Mouse (Mus musculus): ENCODE measurements at regions not wholly inside any gene's neighbourhood (a gene's known extent, or its start where the extent isn't known, plus 50 kb on each side); places are given as distances from the start of the nearest gene placed in this dataset.

DNA sequence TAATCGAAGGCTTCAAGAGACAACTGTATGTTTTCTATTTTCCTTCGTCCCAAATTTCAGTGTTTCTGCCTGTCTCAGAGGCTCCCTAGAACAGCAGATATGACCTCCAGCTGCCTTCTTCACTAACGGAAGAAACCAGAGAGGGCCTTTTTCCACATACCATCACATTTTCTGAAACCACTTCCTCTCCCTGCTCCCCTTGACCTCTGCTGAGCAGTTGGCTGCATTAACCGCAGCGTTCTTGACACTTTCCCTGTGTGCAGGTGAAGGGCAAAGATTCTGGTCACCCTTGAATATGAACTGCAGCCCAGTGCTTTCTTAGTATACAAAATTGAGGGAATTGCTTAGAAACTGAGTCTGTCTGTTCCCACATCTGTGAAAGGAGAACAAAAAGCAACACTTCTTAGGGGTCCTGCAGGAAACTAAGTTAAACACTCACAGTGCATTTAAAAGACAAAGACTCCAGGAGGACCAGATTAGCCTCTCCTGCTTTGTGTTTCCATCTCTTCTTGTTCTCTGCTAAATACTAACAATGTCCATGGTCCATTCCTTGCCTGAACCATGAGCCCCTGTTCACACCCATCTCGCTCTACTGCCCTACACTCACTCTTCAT is 98.4 kb downstream of the Akap11 start:
- H3K4me1 ChIP-seq (ENCODE audit: control insufficient read depth, insufficient read depth, low read length) = peaks cover 3% of the 10 kb centered on the region
- DNase-seq = no peak

DNA sequence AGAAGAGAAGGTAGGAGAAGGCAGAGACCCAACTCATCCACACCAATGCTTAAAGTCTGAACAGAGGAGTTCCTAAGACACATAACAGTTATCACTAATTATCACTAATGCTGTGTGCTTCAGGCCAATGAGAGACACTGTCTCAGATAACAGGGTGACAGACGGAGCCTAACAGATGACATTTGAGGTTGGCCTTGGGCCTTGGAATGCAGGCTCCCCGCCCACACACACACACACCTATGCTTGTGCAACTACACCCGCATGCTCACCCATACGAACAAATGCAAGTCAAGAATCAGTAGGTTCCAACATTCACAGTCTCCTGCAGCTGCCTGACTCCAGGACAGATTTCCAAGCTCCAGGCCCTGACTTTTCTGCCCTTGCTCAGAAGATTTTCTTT is 100.0 kb downstream of the Akap11 start:
- peak; percentile 27 to 58 for DNase-seq
- Histone ChIP-seq H3K4me1 (ENCODE audit: control insufficient read depth, insufficient read depth, low read length) (peaks cover 3% of the 10 kb centered on the region), H3K27me3 (ENCODE audit: control insufficient read depth, insufficient read depth, low read length) (no peaks in the 10 kb centered on the region; the same call in 1 of the 2 replicates), H3K4me3 (replicated peaks; ENCODE audit: insufficient read depth, low read depth, low read length) (no peak overlapping the region), H3K27ac (ENCODE audit: insufficient read depth, low read length) (no peak overlapping the region)
- no peak for TF ChIP-seq CTCF (IDR thresholded peaks at IDR 0.05; ENCODE audit: borderline replicate concordance, insufficient read depth, low read depth, low read length)
- no peak for TF ChIP-seq POLR2A (IDR thresholded peaks at IDR 0.05; ENCODE audit: borderline replicate concordance, insufficient read depth, low read length)
- 22% methylated on average over 4 of the region's 4 CpGs for WGBS

More for the DNA sequence above, 98.4 kb downstream of the Akap11 start:
- Histone ChIP-seq H3K27ac (ENCODE audit: insufficient read depth, low read length) (no peak overlapping the region), H3K27me3 (ENCODE audit: control insufficient read depth, insufficient read depth, low read length) (no peaks in the 10 kb centered on the region; the same call in 1 of the 2 replicates), H3K4me3 (replicated peaks; ENCODE audit: insufficient read depth, low read depth, low read length) (no peak overlapping the region)
- 92% methylated on average over 6 of the region's 6 CpGs for WGBS
- TF ChIP-seq CTCF (IDR thresholded peaks at IDR 0.05; ENCODE audit: borderline replicate concordance, insufficient read depth, low read depth, low read length) = no peak
- no peak for TF ChIP-seq POLR2A (IDR thresholded peaks at IDR 0.05; ENCODE audit: borderline replicate concordance, insufficient read depth, low read length)

DNA sequence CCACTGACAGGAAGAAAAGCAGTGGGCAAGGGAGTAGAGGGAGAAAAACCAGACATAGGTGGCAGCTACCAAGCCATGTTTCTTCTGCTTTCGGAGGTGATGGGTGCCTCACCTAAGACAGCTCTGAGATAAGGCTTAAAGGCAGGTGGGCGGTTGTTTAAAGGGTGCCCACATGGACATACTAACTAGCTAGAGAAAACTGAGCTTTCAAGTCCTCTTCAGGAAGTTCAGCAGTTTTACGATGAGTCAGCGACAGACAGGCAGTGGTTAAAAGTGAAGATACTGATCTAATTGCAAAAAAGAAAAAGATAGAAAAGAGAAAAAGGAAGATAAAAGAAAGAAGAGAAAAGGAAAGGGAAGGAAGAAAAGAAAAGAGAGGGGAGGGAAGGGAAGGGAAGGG is 100.6 kb downstream of the Akap11 start:
- no peak overlapping the region for H3K27ac ChIP-seq (ENCODE audit: insufficient read depth, low read length)
- H3K4me3 ChIP-seq (replicated peaks; ENCODE audit: insufficient read depth, low read depth, low read length) = no peak overlapping the region
- no peaks in the 10 kb centered on the region; the same call in 1 of the 2 replicates for H3K27me3 ChIP-seq (ENCODE audit: control insufficient read depth, insufficient read depth, low read length)
- DNase-seq = no peak
- TF ChIP-seq CTCF (IDR thresholded peaks at IDR 0.05; ENCODE audit: borderline replicate concordance, insufficient read depth, low read depth, low read length) = no peak
- no peak for TF ChIP-seq POLR2A (IDR thresholded peaks at IDR 0.05; ENCODE audit: borderline replicate concordance, insufficient read depth, low read length)
- H3K4me1 ChIP-seq (ENCODE audit: control insufficient read depth, insufficient read depth, low read length) = peaks cover 3% of the 10 kb centered on the region
- 96% methylated on average over 4 of the region's 4 CpGs for WGBS

DNA sequence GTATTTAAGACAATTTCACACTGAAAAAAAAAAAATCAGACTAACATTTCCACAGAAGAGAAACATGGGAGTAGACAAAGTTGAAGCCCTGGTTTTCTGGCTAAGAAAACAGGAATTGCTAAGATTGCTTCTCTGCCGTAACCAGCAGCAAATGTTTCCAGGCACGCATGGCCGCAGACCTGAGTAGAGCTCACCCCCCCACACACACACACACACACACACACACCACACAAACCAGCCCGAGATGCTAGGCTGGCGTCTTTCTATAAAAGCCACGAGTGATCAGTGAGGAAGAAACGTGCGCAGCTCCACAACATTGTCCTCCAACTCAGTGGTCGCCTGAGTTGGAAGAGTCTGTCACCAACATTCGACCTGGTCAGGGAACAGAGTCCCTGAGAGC is 101.0 kb downstream of the Akap11 start:
- Histone ChIP-seq H3K27me3 (ENCODE audit: control insufficient read depth, insufficient read depth, low read length) (no peaks in the 10 kb centered on the region; the same call in 1 of the 2 replicates), H3K27ac (ENCODE audit: insufficient read depth, low read length) (no peak overlapping the region), H3K4me3 (replicated peaks; ENCODE audit: insufficient read depth, low read depth, low read length) (no peak overlapping the region), H3K4me1 (ENCODE audit: control insufficient read depth, insufficient read depth, low read length) (peaks cover 3% of the 10 kb centered on the region)
- TF ChIP-seq CTCF (IDR thresholded peaks at IDR 0.05; ENCODE audit: borderline replicate concordance, insufficient read depth, low read depth, low read length) (no peak), POLR2A (IDR thresholded peaks at IDR 0.05; ENCODE audit: borderline replicate concordance, insufficient read depth, low read length) (no peak)
- WGBS = 94% methylated on average over 10 of the region's 10 CpGs
- DNase-seq = no peak

- TF ChIP-seq POLR2A (IDR thresholded peaks at IDR 0.05; ENCODE audit: borderline replicate concordance, insufficient read depth, low read length) = no peak
- TF ChIP-seq CTCF (IDR thresholded peaks at IDR 0.05; ENCODE audit: borderline replicate concordance, insufficient read depth, low read depth, low read length) = no peak
- H3K4me1 ChIP-seq (ENCODE audit: control insufficient read depth, insufficient read depth, low read length) = peaks cover 3% of the 10 kb centered on the region
- 90% methylated on average over 9 of the region's 9 CpGs for WGBS
- no peaks in the 10 kb centered on the region; the same call in 1 of the 2 replicates for H3K27me3 ChIP-seq (ENCODE audit: control insufficient read depth, insufficient read depth, low read length)
- no peak overlapping the region for H3K4me3 ChIP-seq (replicated peaks; ENCODE audit: insufficient read depth, low read depth, low read length)
- no peak overlapping the region for H3K27ac ChIP-seq (ENCODE audit: insufficient read depth, low read length)
- no peak for DNase-seq
Observed at GRCm38 (mm10) chr14:78434753-78435152, 101.9 kb downstream of the Akap11 start.

GRCm38 (mm10) chr14:78434126-78434525 is 102.5 kb downstream of the Akap11 start:
- no peak for DNase-seq
- Histone ChIP-seq H3K4me1 (ENCODE audit: control insufficient read depth, insufficient read depth, low read length) (peaks cover 3% of the 10 kb centered on the region), H3K4me3 (replicated peaks; ENCODE audit: insufficient read depth, low read depth, low read length) (no peak overlapping the region), H3K27ac (ENCODE audit: insufficient read depth, low read length) (no peak overlapping the region), H3K27me3 (ENCODE audit: control insufficient read depth, insufficient read depth, low read length) (no peaks in the 10 kb centered on the region; the same call in 1 of the 2 replicates)
- 95% methylated on average over 4 of the region's 4 CpGs for WGBS
- TF ChIP-seq POLR2A (IDR thresholded peaks at IDR 0.05; ENCODE audit: borderline replicate concordance, insufficient read depth, low read length) = no peak
- TF ChIP-seq CTCF (IDR thresholded peaks at IDR 0.05; ENCODE audit: borderline replicate concordance, insufficient read depth, low read depth, low read length) = no peak

- DNase-seq = no peak
- no peaks in the 10 kb centered on the region; the same call in 1 of the 2 replicates for H3K27me3 ChIP-seq (ENCODE audit: control insufficient read depth, insufficient read depth, low read length)
- TF ChIP-seq POLR2A (IDR thresholded peaks at IDR 0.05; ENCODE audit: borderline replicate concordance, insufficient read depth, low read length) = no peak
- TF ChIP-seq CTCF (IDR thresholded peaks at IDR 0.05; ENCODE audit: borderline replicate concordance, insufficient read depth, low read depth, low read length) = no peak
- no peak overlapping the region for H3K4me3 ChIP-seq (replicated peaks; ENCODE audit: insufficient read depth, low read depth, low read length)
- H3K4me1 ChIP-seq (ENCODE audit: control insufficient read depth, insufficient read depth, low read length) = peaks cover 3% of the 10 kb centered on the region
- WGBS = 15% methylated on average over 4 of the region's 4 CpGs
- no peak overlapping the region for H3K27ac ChIP-seq (ENCODE audit: insufficient read depth, low read length)
Observed at GRCm38 (mm10) chr14:78432471-78432870, 104.1 kb downstream of the Akap11 start.

DNA sequence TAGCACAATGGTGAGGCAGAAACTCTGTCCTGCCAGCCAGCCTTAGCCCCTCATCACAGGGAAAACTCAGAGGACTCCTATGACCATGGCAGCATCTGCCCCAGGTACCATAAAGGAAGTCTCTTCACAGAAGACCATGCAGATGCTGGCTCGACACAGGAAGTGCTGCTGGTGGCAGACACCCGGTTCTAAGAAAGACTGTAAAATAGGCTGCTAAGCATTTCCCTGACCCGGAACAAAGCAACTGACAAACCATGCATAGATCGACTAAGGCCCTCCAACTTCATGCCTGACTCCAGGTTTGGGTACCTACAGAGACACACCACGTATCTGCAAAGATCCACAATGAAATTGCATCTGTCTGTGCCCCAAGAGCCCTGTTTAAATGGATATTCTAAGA is 104.7 kb downstream of the Akap11 start:
- Histone ChIP-seq H3K4me1 (ENCODE audit: control insufficient read depth, insufficient read depth, low read length) (peaks cover 3% of the 10 kb centered on the region), H3K27ac (ENCODE audit: insufficient read depth, low read length) (no peak overlapping the region), H3K4me3 (replicated peaks; ENCODE audit: insufficient read depth, low read depth, low read length) (no peak overlapping the region), H3K27me3 (ENCODE audit: control insufficient read depth, insufficient read depth, low read length) (no peaks in the 10 kb centered on the region; the same call in 1 of the 2 replicates)
- TF ChIP-seq POLR2A (IDR thresholded peaks at IDR 0.05; ENCODE audit: borderline replicate concordance, insufficient read depth, low read length) = no peak
- no peak for TF ChIP-seq CTCF (IDR thresholded peaks at IDR 0.05; ENCODE audit: borderline replicate concordance, insufficient read depth, low read depth, low read length)
- no peak for DNase-seq
- WGBS = 83% methylated on average over 5 of the region's 5 CpGs
